In the genomic region with DNA sequence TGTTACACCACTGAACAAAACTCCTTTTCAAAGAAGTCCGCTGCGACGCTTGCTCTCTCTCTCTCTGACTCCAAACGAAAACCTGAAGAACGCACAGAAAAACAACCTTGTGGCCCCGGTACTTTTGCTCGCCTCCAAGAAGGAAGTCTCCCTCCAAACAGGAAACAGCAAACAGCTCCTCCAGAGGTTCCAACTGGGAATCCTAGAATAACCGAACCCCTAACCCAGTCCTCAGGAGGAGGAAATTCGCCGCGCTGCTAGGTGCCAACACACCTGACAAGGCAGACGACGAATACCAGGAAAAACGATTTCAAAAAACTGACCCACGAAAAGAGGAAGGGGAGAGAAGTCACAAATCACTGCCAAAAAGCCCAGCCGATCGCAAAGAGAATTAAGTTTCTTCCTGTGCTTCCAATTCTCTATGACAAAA, we compare ENCODE assay signal across 8 mouse cellular contexts. TPM values are rescaled to one million over a fixed set of nuclear protein-coding genes. Genes with fewer than 3 reads are reported as not detected.
DNase-seq lines count a peak whose midpoint lies in the region; ATAC-seq and TF ChIP-seq lines count a peak whose summit lies in the region.

No protein-coding gene starts in this region.

- peaks cover 6% of the 10 kb centered on the region for H3K4me1 ChIP-seq in embryonic fibroblast, embryonic 13.5 days (ENCODE audit: control insufficient read depth, insufficient read depth, low read length)
- H3K4me1 ChIP-seq in heart, embryonic 15.5 days (replicated peaks) = peaks cover 24% of the 10 kb centered on the region
- H3K4me1 ChIP-seq in kidney, postnatal 0 days (replicated peaks; ENCODE audit: insufficient read depth, low read length) = no peaks in the 10 kb centered on the region
- H3K4me1 ChIP-seq in lung, embryonic 16.5 days (replicated peaks; ENCODE audit: control insufficient read depth, insufficient read depth, low read length) = peaks cover 10% of the 10 kb centered on the region

- no peak for TF ChIP-seq POLR2A in embryonic fibroblast, embryonic 13.5 days (IDR thresholded peaks at IDR 0.05; ENCODE audit: low read depth, low read length)

- H3K9me3 ChIP-seq in heart, embryonic 15.5 days (replicated peaks) = no peaks in the 10 kb centered on the region
- no peaks in the 10 kb centered on the region for H3K9me3 ChIP-seq in kidney, postnatal 0 days (replicated peaks; ENCODE audit: low read length)
- H3K9me3 ChIP-seq in lung, embryonic 16.5 days (ENCODE audit: control insufficient read depth, low read length) = no peaks in the 10 kb centered on the region

- H3K27me3 ChIP-seq in heart, embryonic 15.5 days = no peaks in the 10 kb centered on the region
- no peaks in the 10 kb centered on the region for H3K27me3 ChIP-seq in kidney, postnatal 0 days (ENCODE audit: insufficient read depth, low read length)
- no peaks in the 10 kb centered on the region for H3K27me3 ChIP-seq in lung, embryonic 16.5 days (ENCODE audit: control insufficient read depth, insufficient read depth, low read depth, low read length)

- H3K9ac ChIP-seq in heart, embryonic 15.5 days = peak overlapping the region; percentile 99
- peak overlapping the region; percentile 96 for H3K9ac ChIP-seq in kidney, postnatal 0 days (ENCODE audit: low read depth, low read length)
- H3K9ac ChIP-seq in lung, embryonic 16.5 days (ENCODE audit: low read length) = peak overlapping the region; percentile 98

- H3K4me2 ChIP-seq in heart, embryonic 15.5 days = peak overlapping the region; percentile 76
- H3K4me2 ChIP-seq in kidney, postnatal 0 days (ENCODE audit: low read length) = peak overlapping the region; percentile 65
- peak overlapping the region; percentile 89 for H3K4me2 ChIP-seq in lung, embryonic 16.5 days (ENCODE audit: low read depth, low read length)

- H3K27ac ChIP-seq in embryonic fibroblast, embryonic 13.5 days (ENCODE audit: insufficient read depth, low read length) = peak overlapping the region; percentile 57
- peak overlapping the region; percentile 98 for H3K27ac ChIP-seq in heart, embryonic 15.5 days
- peak overlapping the region; percentile 98 for H3K27ac ChIP-seq in kidney, postnatal 0 days
- peak overlapping the region; percentile 94 for H3K27ac ChIP-seq in lung, embryonic 16.5 days (ENCODE audit: low read length)

- ATAC-seq in CD4-positive, CD25-positive, alpha-beta regulatory T cell, adult 4 months = peak; percentile 24
- ATAC-seq in heart, embryonic 15.5 days (replicated peaks; ENCODE audit: insufficient number of reproducible peaks, insufficient read depth, low FRiP score, low read depth) = 0 out of 2 replicates have a peak, but pooled peaks have one; percentile 1
- ATAC-seq in kidney, postnatal 0 days (replicated peaks; ENCODE audit: low FRiP score, low read depth) = peak; percentile 44; the same call in 1 of the 2 replicates
- peak; percentile 44; the same call in 1 of the 2 replicates for ATAC-seq in lung, embryonic 16.5 days (ENCODE audit: low read depth)
- ATAC-seq in megakaryocyte-erythroid progenitor cell, adult 5-6 weeks (replicated peaks; ENCODE audit: low FRiP score, low TSS enrichment, poor library complexity, severe bottlenecking) = no peak

- peak overlapping the region; percentile 97 for H3K4me3 ChIP-seq in embryonic fibroblast, embryonic 13.5 days (ENCODE audit: insufficient read depth, low read length)
- peak overlapping the region; percentile 98 for H3K4me3 ChIP-seq in heart, embryonic 15.5 days
- H3K4me3 ChIP-seq in kidney, postnatal 0 days (replicated peaks; ENCODE audit: low read depth, low read length) = peak overlapping the region; percentile 79
- peak overlapping the region; percentile 97 for H3K4me3 ChIP-seq in lung, embryonic 16.5 days (ENCODE audit: low read length)

- TF ChIP-seq CTCF in embryonic fibroblast, embryonic 13.5 days (IDR thresholded peaks at IDR 0.05; ENCODE audit: borderline replicate concordance, insufficient read depth, low read length) = no peak
- TF ChIP-seq CTCF in kidney, postnatal 0 days (IDR thresholded peaks at IDR 0.05; ENCODE audit: low read depth) = peak; percentile 41; the same call in 1 of the 2 replicates

- no peaks in the 10 kb centered on the region for H3K36me3 ChIP-seq in heart, embryonic 15.5 days
- no peaks in the 10 kb centered on the region for H3K36me3 ChIP-seq in kidney, postnatal 0 days (ENCODE audit: insufficient read depth, low read length)
- H3K36me3 ChIP-seq in lung, embryonic 16.5 days (ENCODE audit: control insufficient read depth, insufficient read depth, low read length) = no peaks in the 10 kb centered on the region

- WGBS in heart, embryonic 15.5 days = under 1% methylated on average over 17 of the region's 17 CpGs
- under 1% methylated on average over 17 of the region's 17 CpGs for WGBS in kidney, postnatal 0 days
- WGBS in lung, embryonic 16.5 days = under 1% methylated on average over 17 of the region's 17 CpGs

- DNase-seq in adrenal gland, adult 8-10 months = peak; percentile 13
- peak; percentile 86 for DNase-seq in kidney, postnatal 0 days (ENCODE audit: low spot score)
- DNase-seq in right cerebral cortex, adult 2 months (ENCODE audit: low spot score in 2 of 2) = peak; percentile 30 to 47

RNA-seq across cellular contexts. Expression of a gene that starts 0.9 kb away (rescaled TPM):
- 10 to 100 TPM; 13.3 to 14.8 TPM for polyA plus RNA-seq in CD4-positive, CD25-positive, alpha-beta regulatory T cell, adult 4 months (2017; shearing (Covaris generic))
- 10 to 100 TPM; 56.2 to 77.5 (median 66.8) TPM for total RNA-seq in adrenal gland, adult 8-10 months (2022)
- 37.7 and 39.8 TPM in 2 replicates for polyA plus RNA-seq in embryonic fibroblast, embryonic 13.5 days (2011; ENCODE audit: insufficient read length, low read depth, missing spikeins)
- 16.7 and 18.1 TPM in 2 replicates for polyA plus RNA-seq in heart, embryonic 15.5 days (2015; fragmentation: Nextera tagmentation; extraction: Ambion mirVana)
- 37.7 and 39.2 TPM in 2 replicates for polyA plus RNA-seq in kidney, postnatal 0 days (2015; fragmentation: Nextera tagmentation; extraction: Ambion mirVana)
- 24.2 TPM in 2 replicates for polyA plus RNA-seq in lung, embryonic 16.5 days (2015; fragmentation: Nextera tagmentation; extraction: Ambion mirVana)
- total RNA-seq in megakaryocyte-erythroid progenitor cell, adult 5-6 weeks (2014; fragmentation: Nextera tagmentation) = 15.0 and 15.9 TPM in 2 replicates
- 12.3 and 12.8 TPM in 2 replicates for total RNA-seq in megakaryocyte-erythroid progenitor cell, adult 5-6 weeks (2017)

Comparison
In these comparisons a context has a peak if more than half of its experiments do, and no peak if none do; other contexts are left out.
1. DNase-seq: peak in every context shown above with its lines; median percentile 86 in kidney, postnatal 0 days; 38 in right cerebral cortex, adult 2 months; 13 in adrenal gland, adult 8-10 months.